In the genomic region with DNA sequence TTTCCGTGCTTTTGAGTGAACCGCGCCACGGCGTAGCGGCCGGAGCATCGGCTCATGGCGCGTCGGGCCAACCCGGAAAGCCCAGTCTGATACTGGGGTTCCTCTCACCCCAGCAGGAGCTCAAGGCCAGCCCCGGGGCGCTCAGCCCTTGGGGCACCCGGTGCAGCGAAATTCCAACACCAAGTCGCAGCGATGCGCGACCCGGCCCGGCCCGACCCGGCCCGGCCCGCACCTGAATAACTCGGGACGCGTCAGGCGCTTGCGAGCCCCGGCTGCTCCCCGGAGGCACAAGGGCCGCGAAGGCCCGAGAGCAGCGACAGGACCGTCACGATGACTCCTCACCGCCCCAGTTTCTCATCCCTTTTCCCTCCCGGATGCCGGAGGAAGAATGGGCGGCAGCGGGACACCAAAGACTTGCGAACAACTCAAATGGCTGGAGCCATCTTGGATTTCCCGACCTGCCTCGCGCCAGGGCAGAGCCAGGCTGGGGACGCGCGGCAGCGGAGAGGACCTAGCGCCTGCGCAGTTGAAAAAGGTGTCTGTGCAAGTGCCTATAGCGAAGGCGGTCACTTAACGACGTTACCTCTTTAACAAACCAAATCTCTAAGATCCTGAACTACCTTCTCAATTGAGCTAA, we compare ENCODE assay signal across 8 mouse cellular contexts. TPM values are rescaled to one million over a fixed set of nuclear protein-coding genes. Genes with fewer than 3 reads are reported as not detected.
DNase-seq lines count a peak whose midpoint lies in the region; ATAC-seq and TF ChIP-seq lines count a peak whose summit lies in the region.

A gene (minus strand): TSS at position 471 of the 637 bp plus-strand sequence.

- peaks cover 19% of the 10 kb centered on the region for H3K4me1 ChIP-seq in E14TG2a.4 (replicated peaks; ENCODE audit: low read depth, low read length)
- peaks cover 21% of the 10 kb centered on the region for H3K4me1 ChIP-seq in forebrain, embryonic 13.5 days
- peaks cover 8% of the 10 kb centered on the region for H3K4me1 ChIP-seq in liver, postnatal 0 days (ENCODE audit: insufficient read depth)
- peaks cover 8% of the 10 kb centered on the region for H3K4me1 ChIP-seq in neural tube, embryonic 14.5 days (ENCODE audit: control insufficient read depth, insufficient read depth, low read length)

- H3K4me2 ChIP-seq in forebrain, embryonic 13.5 days, result peak within 1 kb of the TSS; percentile 71
- H3K4me2 ChIP-seq in liver, postnatal 0 days (ENCODE audit: low read depth, low read length), result peak within 1 kb of the TSS; percentile 75
- peak within 1 kb of the TSS; percentile 75 for H3K4me2 ChIP-seq in neural tube, embryonic 14.5 days (ENCODE audit: low read depth, low read length)

- peak; percentile 85 for DNase-seq in c-Kit-positive CD71-positive TER-119-positive erythroid progenitor cells, embryonic 14.5 days (ENCODE audit: low spot score)
- DNase-seq in heart, postnatal 10 days, result peak; percentile 92 to 93
- peak; percentile 78 for DNase-seq in large intestine, adult 2 months (ENCODE audit: low read depth, low spot score)
- DNase-seq in liver, postnatal 0 days, result peak; percentile 89
- peak; percentile 90 for DNase-seq in testis, postnatal 10 days (ENCODE audit: low spot score)

- peak within 1 kb of the TSS; percentile 97 for H3K4me3 ChIP-seq in E14TG2a.4 (replicated peaks; ENCODE audit: low read length)
- peak within 1 kb of the TSS; percentile 98 for H3K4me3 ChIP-seq in forebrain, embryonic 13.5 days
- H3K4me3 ChIP-seq in liver, postnatal 0 days (ENCODE audit: low read depth, low read length), result peak within 1 kb of the TSS; percentile 85
- H3K4me3 ChIP-seq in neural tube, embryonic 14.5 days (ENCODE audit: low read depth, low read length), result peak within 1 kb of the TSS; percentile 100

- H3K27me3 ChIP-seq in E14TG2a.4 (ENCODE audit: insufficient read depth, low read length), result no peaks in the 10 kb centered on the region
- no peaks in the 10 kb centered on the region; the same call in none of the 2 replicates for H3K27me3 ChIP-seq in forebrain, embryonic 13.5 days
- H3K27me3 ChIP-seq in liver, postnatal 0 days (ENCODE audit: insufficient read depth, low read length), result no peaks in the 10 kb centered on the region
- H3K27me3 ChIP-seq in neural tube, embryonic 14.5 days (ENCODE audit: control insufficient read depth, insufficient read depth, low read length), result no peaks in the 10 kb centered on the region

- H3K36me3 ChIP-seq in E14TG2a.4 (ENCODE audit: insufficient read depth, low read length), result peaks cover 34% of the 10 kb centered on the region
- peaks cover 20% of the 10 kb centered on the region for H3K36me3 ChIP-seq in forebrain, embryonic 13.5 days (ENCODE audit: poor library complexity, severe bottlenecking)
- peaks cover 15% of the 10 kb centered on the region for H3K36me3 ChIP-seq in liver, postnatal 0 days (replicated peaks; ENCODE audit: insufficient read depth, low read length)
- peaks cover 2% of the 10 kb centered on the region; the same call in 1 of the 2 replicates for H3K36me3 ChIP-seq in neural tube, embryonic 14.5 days (ENCODE audit: control insufficient read depth, insufficient read depth, low read length)

- whole genome bisulfite sequencing in forebrain, embryonic 13.5 days, result under 1% methylated on average over 57 of the region's 58 CpGs
- WGBS in large intestine, adult 2 months, result under 1% methylated on average over 58 of the region's 58 CpGs
- under 1% methylated on average over 58 of the region's 58 CpGs for WGBS in liver, postnatal 0 days (ENCODE audit: insufficient replicate concordance)
- WGBS in neural tube, embryonic 14.5 days, result under 1% methylated on average over 58 of the region's 58 CpGs

- intact Hi-C loops in heart, postnatal 10 days (cut with DNase I), result no loop called here

- ATAC-seq in forebrain, embryonic 13.5 days, result peak; percentile 98
- ATAC-seq in liver, postnatal 0 days, result peak; percentile 98
- ATAC-seq in neural tube, embryonic 14.5 days (ENCODE audit: low read depth), result peak; percentile 98

- H3K27ac ChIP-seq in forebrain, embryonic 13.5 days, result peak within 1 kb of the TSS; percentile 80
- H3K27ac ChIP-seq in liver, postnatal 0 days (ENCODE audit: low read depth), result peak within 1 kb of the TSS; percentile 62
- H3K27ac ChIP-seq in neural tube, embryonic 14.5 days (ENCODE audit: low read depth, low read length), result peak within 1 kb of the TSS; percentile 89

- no peak for TF ChIP-seq EP300 in liver, postnatal 0 days (IDR thresholded peaks at IDR 0.05; ENCODE audit: low read depth)

- H3K9ac ChIP-seq in forebrain, embryonic 13.5 days, result peak within 1 kb of the TSS; percentile 98
- peak within 1 kb of the TSS; percentile 95 for H3K9ac ChIP-seq in liver, postnatal 0 days (replicated peaks)
- H3K9ac ChIP-seq in neural tube, embryonic 14.5 days (replicated peaks; ENCODE audit: low read depth, low read length), result peak within 1 kb of the TSS; percentile 95

- TF ChIP-seq CTCF in E14TG2a.4 (conservative IDR thresholded peaks at IDR 0.05; ENCODE audit: low read length), result no peak
- TF ChIP-seq CTCF in liver, postnatal 0 days (IDR thresholded peaks at IDR 0.05; ENCODE audit: low read depth), result no peak

- H3K9me3 ChIP-seq in E14TG2a.4 (ENCODE audit: low read length), result no peaks in the 10 kb centered on the region
- no peaks in the 10 kb centered on the region for H3K9me3 ChIP-seq in forebrain, embryonic 13.5 days (replicated peaks)
- no peaks in the 10 kb centered on the region for H3K9me3 ChIP-seq in liver, postnatal 0 days (ENCODE audit: low read length)
- no peaks in the 10 kb centered on the region for H3K9me3 ChIP-seq in neural tube, embryonic 14.5 days (ENCODE audit: control insufficient read depth, low read length)

RNA-seq across cellular contexts. Expression of the gene that starts here (rescaled TPM):
- 57.5 and 65.6 TPM in 2 replicates for polyA plus RNA-seq in forebrain, embryonic 13.5 days (2015; fragmentation: Nextera tagmentation; extraction: Ambion mirVana)
- 10 to 100 TPM; 62.8 to 63.9 TPM for total RNA-seq in heart, postnatal 10 days (2021)
- 30.0 and 41.2 TPM in 2 replicates for polyA plus RNA-seq in large intestine, adult 2 months (2012; rRNA removed)
- 7.4 and 10.2 TPM in 2 replicates for polyA plus RNA-seq in liver, postnatal 0 days (2015; fragmentation: Nextera tagmentation; extraction: Ambion mirVana)
- polyA plus RNA-seq in neural tube, embryonic 14.5 days (2014; fragmentation: Nextera tagmentation; extraction: Ambion mirVana), result 57.0 and 58.0 TPM in 2 replicates

Comparison
In these comparisons a context has a peak if more than half of its experiments do, and no peak if none do; other contexts are left out.
1. Peak in every context shown above with its lines: DNase-seq, ATAC-seq, H3K4me3 ChIP-seq and H3K27ac ChIP-seq.